Mouse (Mus musculus) layer of hippocampus, adult 9-10 months (tissue): ENCODE measurements around the gene Glb1l2.
A peak's percentile ranks its signal among the peaks of the same experiment; 100 is the strongest.

Experiments used
- DNase-seq: peaks from one replicate; pipeline ENCODE4 v3.0.0; 2022; ENCODE audit warnings: low spot score

Gene Glb1l2

DNA sequence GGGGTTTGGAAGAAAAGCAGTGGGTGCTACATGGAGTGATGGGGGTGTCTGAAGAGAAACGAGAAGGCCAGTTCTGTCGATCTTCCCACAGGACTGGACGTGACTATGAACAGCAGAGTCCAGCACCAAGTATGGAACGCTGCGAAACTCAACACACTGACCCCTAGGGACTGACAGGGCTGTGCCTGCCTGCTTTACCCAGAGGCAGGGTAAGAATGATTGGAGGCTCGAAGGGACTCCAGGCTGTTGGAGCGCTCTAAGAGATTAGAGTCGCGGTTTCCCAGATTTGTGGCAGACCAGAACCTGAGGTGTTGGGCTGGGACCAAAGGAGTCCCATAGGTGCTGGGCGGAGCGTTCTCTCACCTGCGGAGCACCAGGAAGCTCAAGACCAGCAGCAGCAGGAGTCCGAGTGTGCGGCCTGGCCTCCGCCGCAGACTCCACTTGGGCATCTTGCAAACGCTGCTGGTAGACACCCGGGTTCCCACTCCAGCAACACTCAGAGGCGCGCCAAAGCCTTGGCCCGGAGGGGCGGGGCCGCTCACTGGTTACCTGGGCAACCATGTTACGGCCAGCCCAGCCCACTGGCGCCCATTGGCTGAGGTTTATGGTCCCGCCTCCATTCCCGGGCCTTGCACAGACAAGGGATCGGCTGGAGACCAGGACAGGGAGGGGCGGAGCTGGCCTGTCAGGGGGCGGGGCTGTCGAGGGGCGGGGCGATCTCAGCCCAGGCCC lies at the start of gene Glb1l2:
Glb1l2 (minus strand) TSS at position 534 of the 732 bp plus-strand sequence.
- peak; percentile 50 for DNase-seq

DNA sequence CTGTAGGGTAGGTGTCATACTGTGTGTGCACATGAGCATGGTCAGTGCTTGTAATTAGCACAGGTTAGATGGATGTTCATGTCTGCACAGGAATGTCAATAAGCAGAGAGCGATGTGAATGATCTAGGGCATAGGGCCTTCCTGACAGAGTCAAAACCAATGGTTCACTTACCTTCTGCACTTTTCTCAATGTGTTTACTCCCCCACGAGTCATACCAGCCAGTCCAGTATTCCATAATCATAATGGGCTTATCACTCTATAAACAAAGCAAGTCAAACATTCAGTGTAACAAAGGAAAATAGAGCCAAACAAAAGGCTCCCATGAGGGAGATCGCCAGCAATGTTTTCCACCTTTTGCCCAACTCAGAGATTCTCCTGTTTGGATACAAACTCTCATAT lies 24.8 kb upstream of the Glb1l2 start:
- DNase-seq = no peak

DNA sequence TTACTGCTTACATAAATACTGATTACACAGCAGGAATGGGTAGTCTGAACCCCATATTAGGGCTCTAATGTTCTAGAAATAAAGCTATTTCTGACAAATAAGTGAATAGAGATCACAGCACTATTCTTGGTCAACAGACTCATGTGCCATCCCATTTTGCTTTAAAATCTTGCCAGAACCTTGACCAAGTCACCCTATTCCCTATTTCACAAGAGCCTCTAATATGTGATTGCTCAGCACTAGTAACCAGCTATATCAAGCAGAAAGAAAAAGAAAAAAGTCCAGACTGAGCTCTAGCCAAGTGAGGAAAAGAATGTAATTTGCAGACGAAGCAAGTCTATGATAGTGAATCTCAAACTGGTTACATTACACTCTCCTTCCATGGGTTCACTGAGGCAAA lies 13.7 kb upstream of the Glb1l2 start:
- DNase-seq = no peak

DNA sequence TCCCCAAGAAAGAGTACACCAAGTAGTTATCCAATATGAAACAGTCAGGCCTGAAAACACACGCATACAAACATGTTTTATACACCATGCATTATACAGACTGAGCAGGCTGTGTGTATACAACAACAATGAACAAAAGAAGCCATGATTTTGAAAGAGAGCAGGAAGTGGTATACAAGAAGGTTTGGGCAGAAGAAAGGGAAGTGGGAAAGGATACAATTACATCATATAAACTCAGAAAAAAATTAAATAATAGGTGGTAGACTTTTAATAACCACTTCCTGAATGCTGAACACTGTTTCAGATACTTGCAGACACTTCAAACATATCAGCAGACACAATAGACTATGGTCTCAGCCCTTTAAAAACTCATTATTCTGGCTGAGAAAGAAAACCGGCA lies 2.5 kb upstream of the Glb1l2 start:
- no peak for DNase-seq

DNA sequence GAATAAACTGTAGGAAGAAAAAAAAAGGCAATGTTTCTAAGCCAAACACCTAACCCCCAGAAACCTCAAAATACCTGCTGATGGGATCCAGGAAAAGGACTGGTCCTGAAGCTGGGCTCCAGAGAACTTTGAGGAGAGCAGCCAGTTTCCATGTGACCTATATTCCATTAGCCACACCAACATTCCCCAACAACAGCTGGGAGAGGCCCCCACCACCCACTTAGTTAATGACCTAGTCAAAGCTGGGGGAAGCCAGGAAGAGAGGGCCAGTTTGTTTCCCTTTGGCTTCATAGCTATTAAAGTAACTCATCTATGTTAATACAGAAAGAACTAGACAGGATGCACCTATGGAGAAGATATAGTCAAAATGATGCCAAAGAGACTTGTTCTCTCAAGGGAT lies 1.9 kb downstream of the Glb1l2 start:
- no peak for DNase-seq

DNA sequence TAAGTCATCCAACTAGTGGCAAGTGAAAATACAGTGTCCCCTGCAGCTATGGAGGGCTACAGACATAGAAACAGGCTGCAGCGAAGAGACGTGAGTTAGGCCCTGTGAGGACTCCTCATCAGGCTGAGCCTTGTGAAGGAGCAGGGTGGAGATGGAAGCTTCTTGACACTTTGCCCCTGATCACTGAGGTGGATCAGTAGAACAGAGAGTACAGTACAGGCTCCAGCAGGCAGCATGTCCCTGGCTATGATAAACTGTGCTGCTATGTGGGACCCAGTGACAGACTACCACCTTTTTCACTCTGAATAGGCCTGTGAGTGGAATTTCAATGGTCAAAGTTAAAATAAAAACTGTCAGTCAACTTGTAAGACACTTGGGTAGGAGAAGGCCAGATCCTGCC lies 5.9 kb downstream of the Glb1l2 start:
- DNase-seq = no peak

DNA sequence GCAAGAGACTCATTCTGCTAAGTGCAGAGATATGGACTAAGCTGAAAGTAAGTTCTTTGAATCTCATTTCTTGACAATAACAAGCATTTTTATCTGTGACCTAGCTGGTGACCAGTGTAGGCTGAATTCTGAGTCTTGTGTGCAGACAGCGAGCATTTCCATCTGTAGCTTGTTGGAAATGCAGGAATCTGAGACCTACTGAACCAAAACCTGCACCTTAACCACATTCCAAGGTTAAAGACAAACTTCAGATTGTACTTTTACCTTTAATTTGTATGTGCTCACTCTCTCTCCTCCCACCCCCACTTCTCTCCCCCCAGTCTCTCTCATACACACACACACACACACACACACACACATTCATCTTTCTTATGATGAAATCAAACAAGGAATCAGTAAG lies 7.5 kb downstream of the Glb1l2 start:
- DNase-seq = no peak

DNA sequence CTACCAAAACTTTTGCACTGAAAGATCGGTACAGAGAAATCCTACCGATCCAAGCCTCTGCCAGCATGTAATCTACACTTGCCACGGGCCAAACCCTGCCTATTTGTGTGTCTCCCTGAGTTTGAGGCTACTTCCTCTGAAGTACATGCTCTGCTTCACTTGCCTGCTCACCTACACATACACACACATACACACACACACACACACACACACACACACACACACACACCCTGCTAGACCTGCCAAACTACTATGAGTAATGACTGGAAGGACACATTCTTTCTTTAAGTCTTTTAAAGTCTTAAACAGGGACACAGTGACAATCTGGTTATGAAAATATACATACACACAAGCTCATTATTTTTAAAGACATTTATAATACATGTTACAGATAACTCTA lies 8.1 kb downstream of the Glb1l2 start:
- DNase-seq = no peak

DNA sequence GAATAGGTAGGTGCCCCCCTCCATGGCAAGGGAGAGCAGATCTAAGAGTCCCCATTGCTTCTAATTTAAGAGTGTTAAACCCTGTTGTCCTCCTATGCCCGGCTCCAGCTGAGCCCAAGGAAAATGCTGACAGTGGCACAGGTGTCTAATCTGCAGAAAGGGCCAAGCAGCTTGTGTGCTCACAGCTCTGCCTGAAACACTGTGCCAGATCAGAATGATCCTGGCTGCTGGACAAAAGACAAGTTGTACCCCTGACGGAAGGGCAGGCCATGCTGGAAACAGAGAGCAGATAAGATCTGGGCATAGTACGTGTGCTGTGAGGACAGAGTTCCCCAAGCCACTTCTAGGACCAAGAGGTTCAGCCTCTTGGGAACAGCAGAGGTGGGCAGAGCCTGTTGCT lies 13.4 kb downstream of the Glb1l2 start:
- DNase-seq = no peak

DNA sequence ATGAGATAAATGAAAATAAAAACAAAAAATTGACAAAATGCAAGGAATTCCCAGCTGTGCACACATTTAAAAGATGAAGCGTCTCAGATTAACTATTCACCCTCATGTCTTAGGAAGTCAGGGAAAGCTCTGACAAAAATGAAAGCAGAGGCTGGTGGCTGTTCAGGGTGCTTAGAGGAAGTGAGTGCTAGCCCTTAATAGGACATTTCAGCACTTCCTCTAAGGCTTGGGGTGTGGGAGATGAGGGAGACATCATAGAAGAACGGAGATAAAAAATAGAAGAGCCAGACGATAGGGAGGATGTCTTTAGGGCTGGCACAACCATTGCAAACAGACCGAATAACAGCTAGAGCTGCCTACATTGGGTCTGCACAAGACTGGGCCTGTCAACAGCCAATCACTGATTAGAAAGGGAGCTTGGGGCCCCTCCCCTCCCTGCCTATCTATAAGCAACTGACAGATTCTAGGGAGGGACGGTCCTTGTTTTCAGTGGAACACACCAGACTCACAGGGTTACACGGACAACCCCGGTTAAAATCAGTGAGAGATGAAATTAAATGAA lies 22.8 kb downstream of the Glb1l2 start:
- DNase-seq = no peak

DNA sequence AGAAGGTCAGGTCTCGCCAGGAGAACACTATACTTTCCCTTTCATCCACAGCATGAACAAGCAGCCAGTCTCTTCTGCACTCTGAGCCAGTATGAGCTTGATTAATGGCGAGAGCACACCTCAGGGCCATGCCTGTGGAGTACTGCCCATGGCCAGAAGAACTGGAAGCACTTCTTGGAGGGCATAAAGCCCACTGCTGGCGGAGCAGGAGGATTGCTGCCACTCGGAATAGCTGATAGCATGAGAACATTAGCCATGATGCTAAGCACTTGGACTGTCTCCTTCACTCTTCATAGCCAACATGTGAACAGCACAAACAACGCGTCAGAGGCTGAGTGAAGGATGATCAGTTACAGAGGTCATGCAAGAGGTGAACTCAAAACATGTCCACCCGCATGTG lies 27.8 kb downstream of the Glb1l2 start:
- DNase-seq = no peak

DNA sequence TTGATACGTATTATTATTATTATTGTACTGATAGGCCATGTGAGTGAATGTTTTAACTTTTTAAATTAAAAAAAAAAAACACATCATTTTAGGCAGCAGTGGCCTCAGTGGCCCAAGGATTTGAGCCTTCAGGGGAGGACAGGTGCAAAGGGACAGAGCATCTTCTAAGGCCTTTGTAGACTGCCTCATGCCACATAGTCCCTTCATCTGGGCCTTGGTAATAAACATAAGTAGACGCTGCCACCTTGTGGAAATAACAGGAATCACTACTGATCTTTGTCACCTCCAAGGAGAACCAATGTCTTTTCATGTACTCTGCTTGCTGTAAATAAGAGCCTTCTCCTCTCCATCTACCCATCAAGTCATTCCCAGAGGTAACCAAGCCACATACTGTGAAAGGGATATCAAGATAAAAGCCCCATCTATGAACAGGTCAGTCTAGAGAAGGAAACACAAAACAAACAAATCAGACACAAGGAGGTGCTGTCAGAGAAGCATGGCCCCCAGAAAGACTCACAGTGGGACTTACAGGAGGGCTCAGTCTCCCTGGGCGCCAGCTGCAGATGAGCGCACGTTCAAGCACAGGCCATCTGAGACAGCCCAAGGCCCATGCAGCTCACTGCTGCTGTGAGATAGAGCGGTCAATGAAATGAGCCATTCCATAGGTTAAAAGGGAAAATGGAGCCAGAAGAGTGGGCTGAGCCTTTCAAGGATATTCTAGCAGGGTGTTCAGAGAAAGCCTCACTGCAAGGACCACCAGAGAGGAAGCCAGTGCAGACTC lies 30.0 kb downstream of the Glb1l2 start:
- peak; percentile 77 for DNase-seq

DNA sequence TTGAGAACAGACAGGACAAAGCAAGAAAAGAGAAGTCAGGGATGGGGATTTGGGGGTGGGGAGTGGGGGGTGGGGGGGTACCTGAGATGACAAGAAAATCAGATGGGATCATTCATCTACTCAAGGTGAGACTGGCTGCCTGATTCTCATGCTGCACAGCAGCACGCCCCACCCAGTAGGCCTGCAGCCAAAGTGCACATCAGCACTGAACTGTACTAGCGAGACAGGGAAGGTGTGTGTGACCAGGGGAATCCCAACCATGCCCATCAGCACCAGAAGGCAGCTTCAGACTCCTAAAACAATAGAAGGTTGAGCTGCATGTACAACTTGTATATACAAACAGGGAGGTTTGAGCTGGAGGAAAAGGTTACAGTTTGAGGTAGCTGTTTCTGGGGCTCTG lies 30.6 kb downstream of the Glb1l2 start:
- DNase-seq = no peak

DNA sequence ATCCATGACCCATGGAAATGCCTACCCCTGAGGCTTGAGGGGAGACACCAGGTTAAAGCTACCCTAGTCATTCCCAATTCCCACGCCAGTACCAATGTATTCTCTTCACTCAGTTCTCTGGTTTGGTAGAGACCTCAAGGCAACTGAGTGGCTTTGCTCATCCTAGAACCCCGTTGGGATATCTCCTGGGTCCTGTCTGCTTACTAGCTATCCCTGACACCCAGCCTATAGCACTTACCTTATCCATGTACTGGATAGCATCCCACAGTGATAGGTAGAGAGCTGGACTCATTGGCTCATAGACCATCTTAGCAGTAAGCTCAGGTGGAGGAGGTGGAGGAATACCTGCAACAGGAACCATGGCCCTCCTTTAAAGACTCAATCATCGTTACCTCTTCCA lies 38.1 kb downstream of the Glb1l2 start:
- DNase-seq = no peak

DNA sequence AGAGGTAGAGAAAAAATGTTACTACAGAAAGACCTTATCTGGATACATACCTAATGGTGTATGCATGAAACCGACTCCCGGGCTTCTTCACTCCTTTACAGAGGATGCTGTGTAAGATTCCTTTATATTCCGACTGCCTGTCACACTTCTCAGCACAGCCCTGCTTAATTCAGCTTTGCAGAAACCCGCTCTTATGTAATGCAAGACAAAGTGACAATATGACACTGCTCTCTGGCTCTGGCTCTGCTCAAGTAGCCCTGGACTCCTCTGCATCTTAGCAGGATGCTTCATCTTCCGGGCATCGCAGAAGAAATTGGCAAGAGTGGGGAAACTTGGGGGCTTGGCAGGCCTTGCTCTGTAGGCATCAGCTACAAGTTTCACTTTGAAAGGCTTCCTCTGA lies 43.8 kb downstream of the Glb1l2 start:
- no peak for DNase-seq

DNA sequence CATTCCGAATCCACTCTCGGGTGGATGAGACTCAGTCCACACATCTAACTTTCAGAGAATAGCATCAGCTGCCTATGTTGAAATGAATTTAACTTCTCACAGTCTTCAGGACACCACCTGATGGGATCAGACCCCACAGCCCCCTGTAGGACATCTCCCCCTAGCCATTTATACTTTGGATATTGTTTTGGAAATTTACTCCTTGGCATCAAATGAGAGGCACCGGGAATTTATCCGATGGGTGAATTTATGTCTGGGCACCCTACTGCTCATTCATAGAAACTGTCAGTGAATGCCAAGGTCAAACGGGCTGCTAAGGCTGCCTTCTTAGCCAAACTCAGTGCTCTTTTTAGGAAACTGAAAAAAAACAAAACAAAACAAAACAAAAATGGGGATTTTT lies 45.7 kb downstream of the Glb1l2 start:
- no peak for DNase-seq

DNA sequence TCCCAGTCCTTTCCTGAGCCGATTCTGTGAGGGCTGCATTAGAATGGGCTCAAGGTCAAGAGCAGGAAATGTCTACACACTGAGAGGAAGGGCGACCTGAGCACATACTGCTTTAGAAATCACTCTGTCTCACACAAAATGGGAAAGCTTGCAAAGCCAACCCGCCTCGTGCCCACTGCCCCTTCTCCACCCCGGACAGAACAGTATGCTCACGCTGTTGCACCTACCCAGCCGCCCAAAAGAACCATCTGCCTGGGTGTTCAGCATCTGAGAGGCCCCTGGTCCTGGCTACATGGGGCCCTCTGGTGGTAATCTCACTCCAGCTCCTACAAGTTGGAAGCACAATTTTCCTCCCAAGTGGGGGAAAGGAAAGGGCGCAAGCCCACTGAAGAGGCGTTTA lies 46.2 kb downstream of the Glb1l2 start:
- DNase-seq = no peak

DNA sequence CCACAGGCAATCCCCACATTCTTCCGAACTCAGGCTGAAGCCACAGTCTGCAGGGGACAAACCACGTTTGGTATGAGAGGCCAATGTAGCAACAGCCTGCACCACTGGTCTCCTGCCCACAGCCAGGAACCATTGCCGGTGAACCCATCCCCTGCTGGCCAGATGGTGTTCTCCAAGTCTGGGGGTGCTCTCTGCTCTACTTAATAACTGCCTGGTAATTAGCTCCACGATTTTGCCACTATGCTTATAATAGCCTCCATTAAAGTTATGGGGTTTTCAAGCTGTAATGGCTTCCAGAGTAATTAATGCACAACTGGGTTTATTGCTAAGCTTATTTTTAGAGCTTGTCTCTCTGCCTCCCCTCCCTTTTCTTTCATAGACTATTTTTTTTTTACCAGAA lies 57.4 kb downstream of the Glb1l2 start:
- DNase-seq = no peak

DNA sequence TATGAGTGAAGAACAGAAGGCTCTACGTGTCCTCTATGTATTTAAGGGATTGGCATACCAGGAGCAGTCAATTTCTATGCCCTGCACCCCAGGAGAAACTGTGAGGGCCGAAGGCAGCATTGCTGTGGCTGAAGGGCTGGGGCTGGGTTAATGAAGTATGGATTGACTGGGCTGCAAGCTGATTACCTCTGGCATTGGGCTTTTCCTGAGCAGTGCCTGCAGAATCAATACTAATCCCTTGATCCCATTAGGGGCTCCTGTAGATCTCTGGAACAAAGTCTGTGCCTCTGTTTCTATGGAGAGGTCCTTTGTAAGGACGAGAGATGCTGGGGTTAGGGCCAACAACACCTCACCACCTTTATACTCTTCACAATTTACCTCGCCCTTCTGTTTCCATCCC lies 59.1 kb downstream of the Glb1l2 start:
- DNase-seq = no peak

DNA sequence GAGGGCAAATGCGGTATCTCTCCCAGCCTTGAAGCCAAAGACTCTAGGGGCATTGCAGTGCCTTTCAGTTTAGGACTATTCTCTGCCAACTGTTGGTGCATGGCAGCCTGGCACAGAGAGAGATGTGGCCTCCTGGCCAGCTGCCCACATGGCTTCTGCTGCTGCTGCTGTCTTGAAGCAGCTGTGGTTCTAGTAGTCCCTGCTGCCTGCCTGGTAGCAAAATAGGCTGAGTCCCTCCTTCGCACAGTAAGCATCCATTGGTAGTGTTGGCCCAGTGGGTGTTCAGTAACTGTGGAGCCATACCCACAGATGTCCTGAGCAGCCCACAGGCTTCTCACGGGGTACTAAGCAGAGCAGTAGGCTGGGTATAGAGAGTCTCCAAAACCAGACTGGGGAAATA lies 63.5 kb downstream of the Glb1l2 start:
- no peak for DNase-seq

DNA sequence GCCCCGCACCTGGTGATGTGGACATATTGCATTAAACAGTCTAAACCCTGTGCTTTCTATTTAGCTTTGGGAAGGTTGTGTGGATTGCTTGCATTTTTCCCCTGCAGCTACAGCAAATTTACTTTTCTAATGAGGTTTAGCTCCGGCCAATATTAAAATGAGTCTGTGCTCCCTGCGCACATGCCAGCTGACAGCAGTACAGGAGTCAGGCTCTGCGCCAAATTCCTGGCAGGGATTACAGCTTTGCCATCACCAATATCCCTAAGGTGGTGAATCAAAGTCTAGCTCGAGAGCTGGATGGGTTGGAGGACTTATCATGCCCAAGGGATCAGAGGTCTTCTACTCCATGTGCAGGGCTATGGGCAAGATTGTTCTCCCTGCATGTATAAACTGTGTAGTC lies 69.2 kb downstream of the Glb1l2 start:
- no peak for DNase-seq

DNA sequence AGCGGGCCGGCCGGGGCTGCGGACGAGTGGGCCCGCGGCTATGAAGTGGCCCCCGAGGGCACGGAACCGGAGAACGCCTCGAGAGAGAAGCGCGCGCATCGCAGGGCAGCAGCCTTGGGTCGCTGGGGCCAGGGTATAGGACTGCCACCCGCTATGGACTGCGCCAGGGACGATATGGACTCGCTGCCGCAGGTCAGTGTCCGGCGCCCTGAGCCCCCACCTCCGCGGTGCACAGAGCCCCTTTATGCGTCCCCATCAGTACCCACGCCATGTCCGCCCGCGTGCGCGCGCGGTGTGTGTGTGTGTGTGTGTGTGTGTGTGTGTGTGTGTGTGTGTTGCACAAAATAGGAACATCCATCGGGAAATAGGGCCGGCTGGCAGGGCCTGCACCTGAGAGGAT lies 72.3 kb downstream of the Glb1l2 start:
- no peak for DNase-seq

DNA sequence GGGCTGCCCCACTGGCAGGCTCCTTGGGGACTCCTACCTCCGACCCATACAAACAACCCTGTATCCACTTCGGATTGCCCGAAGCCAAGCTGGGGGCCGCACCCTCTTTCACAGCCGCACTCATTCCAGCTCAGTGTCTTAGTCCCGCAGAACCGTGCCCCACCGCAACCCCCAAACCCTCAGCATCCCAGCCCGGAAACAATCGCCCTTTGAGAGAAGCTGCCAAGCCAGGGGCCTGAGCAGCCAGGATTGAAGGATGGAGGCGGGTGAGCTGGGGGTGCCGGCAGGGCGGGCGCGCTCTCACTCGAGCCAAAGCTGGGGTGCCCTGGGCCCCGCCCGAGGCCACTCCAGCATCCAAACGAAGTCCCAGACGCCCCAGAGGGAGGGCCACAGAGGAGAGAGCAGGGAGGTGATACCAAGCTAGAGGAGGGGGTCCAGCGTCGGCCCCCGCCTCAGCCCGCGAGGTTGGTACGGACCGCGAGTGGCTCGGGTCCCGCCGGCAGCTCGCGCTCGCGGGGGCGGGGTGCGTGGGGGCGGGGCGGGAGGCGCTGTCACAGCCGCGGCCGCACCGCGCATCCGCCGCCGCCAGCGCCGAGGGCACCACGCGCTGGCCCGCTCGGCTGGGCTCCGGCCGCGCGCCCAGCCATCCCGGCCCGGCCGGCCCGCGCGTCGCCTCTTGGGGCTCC lies 72.9 kb downstream of the Glb1l2 start, which contains the start of gene B3gat1:
B3gat1 (plus strand) TSS at position 523 of the 686 bp plus-strand sequence.
- no peak for DNase-seq
